Mouse (Mus musculus) C2C12 (cell line): ENCODE results near the gene Ssbp3. TPM values are rescaled to one million over a fixed set of nuclear protein-coding genes. Genes with fewer than 3 reads are reported as not detected.

Source experiments
- H3K27me3 ChIP-seq: one replicate; pipeline ENCODE4 v1.6.1; 2011; ENCODE audit not compliant: control insufficient read depth, insufficient read depth, insufficient read length
- H3K36me3 ChIP-seq: one replicate; pipeline ENCODE4 v1.6.1; 2011; ENCODE audit not compliant: control insufficient read depth, insufficient read depth
- H3K4me3 ChIP-seq: one replicate; pipeline ENCODE4 v1.5.1; 2011; ENCODE audit warnings: mild to moderate bottlenecking, control low read depth; ENCODE audit not compliant: poor library complexity, insufficient read depth, severe bottlenecking
- H3K79me2 ChIP-seq: one replicate; pipeline ENCODE4 v1.6.1; 2011; ENCODE audit not compliant: control insufficient read depth, insufficient read depth
- H3K79me3 ChIP-seq: one replicate; pipeline ENCODE4 v1.6.1; 2011; ENCODE audit warnings: low read depth, control low read depth
- H3ac ChIP-seq: one replicate; pipeline ENCODE3; 2011; ENCODE audit warnings: low read depth; ENCODE audit not compliant: control insufficient read depth, insufficient read length
- CEBPB ChIP-seq: IDR thresholded peaks from one replicate; pipeline ENCODE4 v1.6.1; 2011; ENCODE audit warnings: low read depth, mild to moderate bottlenecking, control low read depth, moderate library complexity
- CTCF ChIP-seq: IDR thresholded peaks from one replicate; pipeline ENCODE4 v1.5.1; 2011; ENCODE audit not compliant: control insufficient read depth, insufficient read depth, insufficient read length
- FOSL1 ChIP-seq: IDR thresholded peaks from one replicate; pipeline ENCODE4 v1.8.0; 2011; ENCODE audit warnings: mild to moderate bottlenecking, low read length; ENCODE audit not compliant: poor library complexity, insufficient read depth, severe bottlenecking
- MAX ChIP-seq: IDR thresholded peaks from one replicate; pipeline ENCODE4 v1.6.1; 2011; ENCODE audit warnings: mild to moderate bottlenecking, control low read depth
- MYOD1 ChIP-seq: IDR thresholded peaks from one replicate; pipeline ENCODE4 v1.6.1; 2011; ENCODE audit warnings: low read depth; ENCODE audit not compliant: control insufficient read depth, insufficient read length
- MYOG ChIP-seq: IDR thresholded peaks from one replicate; pipeline ENCODE4 v1.6.1; 2011; ENCODE audit not compliant: control insufficient read depth, insufficient read length; ENCODE audit errors: extremely low read depth
- USF1 ChIP-seq: IDR thresholded peaks from one replicate; pipeline ENCODE4 v1.6.1; 2011; ENCODE audit warnings: low read depth, mild to moderate bottlenecking, control low read depth, moderate library complexity
- polyA plus RNA-seq: library from polyadenylated mRNA; unstranded; fragments of >200 nt; fragmentation: generic; extraction: Trizol; gene quantifications from one replicate; pipeline ENCODE4 v1.2.1, GENCODE M21; 2012; ENCODE audit warnings: missing spikeins

Ssbp3 gene
- polyA plus RNA-seq, 1 experiment: 74.7 TPM

DNA sequence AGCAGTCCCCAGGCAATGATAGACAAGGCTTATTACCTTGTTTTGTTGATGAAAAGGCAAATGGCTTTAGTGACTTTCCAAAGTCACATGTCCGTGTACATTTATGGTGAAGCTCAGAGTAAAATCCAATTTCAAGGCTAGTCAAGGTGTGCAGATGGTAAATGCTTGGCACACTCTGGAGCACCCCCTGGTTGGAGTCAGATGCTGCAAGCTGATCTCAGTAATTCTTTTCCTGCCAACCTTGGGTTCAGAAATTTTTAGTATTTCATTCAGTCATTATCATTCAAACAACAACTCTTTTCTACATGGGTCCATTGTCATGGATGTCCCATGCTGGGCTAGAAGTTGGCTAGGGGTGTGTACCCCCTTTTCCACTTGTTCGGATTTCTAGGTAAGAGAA lies 33.1 kb downstream of the Ssbp3 start:
- Histone ChIP-seq H3K27me3 (no peaks in the 10 kb centered on the region), H3K36me3 (peaks cover 34% of the 10 kb centered on the region), H3K79me2 (peaks cover 92% of the 10 kb centered on the region), H3K79me3 (peaks cover 50% of the 10 kb centered on the region), H3K4me3 (no peak overlapping the region), H3ac (no peak overlapping the region)
- no peak for TF ChIP-seq MAX
- no peak for TF ChIP-seq CTCF
- no peak for TF ChIP-seq FOSL1

GRCm38 (mm10) chr4:106944898-106945297 lies 34.4 kb downstream of the Ssbp3 start:
- peaks cover 34% of the 10 kb centered on the region for H3K36me3 ChIP-seq
- peaks cover 52% of the 10 kb centered on the region for H3K79me3 ChIP-seq
- TF ChIP-seq FOSL1: no peak
- peak; percentile 12 for TF ChIP-seq MYOD1
- no peak for TF ChIP-seq MAX
- no peak overlapping the region for H3K4me3 ChIP-seq
- peaks cover 93% of the 10 kb centered on the region for H3K79me2 ChIP-seq
- no peak overlapping the region for H3ac ChIP-seq
- H3K27me3 ChIP-seq: no peaks in the 10 kb centered on the region

GRCm38 (mm10) chr4:106947741-106948140 lies 37.2 kb downstream of the Ssbp3 start:
- peaks cover 25% of the 10 kb centered on the region for H3K36me3 ChIP-seq
- no peak overlapping the region for H3K4me3 ChIP-seq
- TF ChIP-seq CTCF (no peak), MAX (no peak), MYOG (no peak), FOSL1 (no peak), CEBPB (no peak), MYOD1 (no peak), USF1 (no peak)
- H3K79me3 ChIP-seq: peaks cover 54% of the 10 kb centered on the region
- H3K27me3 ChIP-seq: no peaks in the 10 kb centered on the region
- peaks cover 94% of the 10 kb centered on the region for H3K79me2 ChIP-seq
- H3ac ChIP-seq: no peak overlapping the region

DNA sequence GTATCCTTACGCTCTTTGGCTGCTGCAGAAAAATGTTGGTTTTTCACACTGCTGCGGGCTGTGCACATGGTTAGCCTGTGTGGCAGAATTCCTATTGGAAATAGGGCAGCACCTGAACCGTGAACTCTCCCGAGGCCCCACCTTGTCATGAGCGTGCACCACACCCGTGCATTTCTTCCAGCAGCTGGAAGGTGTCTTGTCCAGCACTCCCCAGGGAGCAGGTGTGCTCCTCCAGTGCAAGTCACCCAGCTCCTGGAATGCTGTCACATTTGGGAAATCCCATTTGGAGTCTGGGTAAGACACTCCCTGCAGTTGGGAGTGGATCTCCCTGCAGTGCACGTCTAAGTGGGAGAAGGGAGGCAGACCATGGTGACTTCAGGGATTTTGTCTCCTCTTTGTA lies 38.0 kb downstream of the Ssbp3 start:
- TF ChIP-seq CTCF: no peak
- TF ChIP-seq USF1: no peak
- TF ChIP-seq FOSL1: no peak
- Histone ChIP-seq H3K79me3 (peaks cover 49% of the 10 kb centered on the region), H3K36me3 (peaks cover 19% of the 10 kb centered on the region), H3ac (no peak overlapping the region), H3K27me3 (no peaks in the 10 kb centered on the region), H3K79me2 (peaks cover 94% of the 10 kb centered on the region), H3K4me3 (no peak overlapping the region)

GRCm38 (mm10) chr4:106949200-106949599 lies 38.7 kb downstream of the Ssbp3 start:
- H3K36me3 ChIP-seq: peaks cover 24% of the 10 kb centered on the region
- H3K27me3 ChIP-seq: no peaks in the 10 kb centered on the region
- H3K79me2 ChIP-seq: peaks cover 96% of the 10 kb centered on the region
- H3K79me3 ChIP-seq: peaks cover 51% of the 10 kb centered on the region
- H3K4me3 ChIP-seq: no peak overlapping the region
- no peak for TF ChIP-seq MYOD1
- no peak overlapping the region for H3ac ChIP-seq

GRCm38 (mm10) chr4:106950801-106951200 lies 40.3 kb downstream of the Ssbp3 start:
- H3K36me3 ChIP-seq: peaks cover 31% of the 10 kb centered on the region

DNA sequence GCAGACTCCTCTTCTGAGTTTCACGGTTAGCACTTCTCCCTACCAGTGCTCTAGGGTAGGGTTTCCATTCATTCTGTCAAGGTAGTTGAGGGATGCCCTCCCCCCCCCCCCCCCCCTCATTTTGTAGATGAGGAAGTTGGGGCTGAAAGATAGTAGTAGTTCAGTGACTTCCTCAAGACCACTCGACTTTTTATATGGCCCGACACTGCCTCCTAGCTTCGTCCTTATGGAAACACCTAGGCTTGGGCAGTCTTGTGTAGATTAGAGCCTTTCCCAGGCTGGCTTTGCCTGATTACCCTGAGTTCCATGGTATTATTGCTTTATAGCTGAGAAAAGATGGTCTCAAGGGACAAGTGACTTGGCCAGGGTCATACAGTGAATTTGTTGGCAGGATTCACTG lies 41.0 kb downstream of the Ssbp3 start:
- Histone ChIP-seq H3K27me3 (no peaks in the 10 kb centered on the region), H3K79me2 (peaks cover 96% of the 10 kb centered on the region), H3ac (no peak overlapping the region), H3K79me3 (peaks cover 44% of the 10 kb centered on the region), H3K36me3 (peaks cover 24% of the 10 kb centered on the region), H3K4me3 (no peak overlapping the region)
- no peak for TF ChIP-seq FOSL1

More at GRCm38 (mm10) chr4:106950801-106951200, 40.3 kb downstream of the Ssbp3 start:
- Histone ChIP-seq H3K27me3 (no peaks in the 10 kb centered on the region), H3K79me2 (peaks cover 96% of the 10 kb centered on the region), H3K4me3 (no peak overlapping the region), H3K79me3 (peaks cover 48% of the 10 kb centered on the region), H3ac (no peak overlapping the region)
- TF ChIP-seq CEBPB (no peak), USF1 (no peak), MYOG (no peak), MAX (no peak), FOSL1 (no peak), CTCF (no peak), MYOD1 (no peak)
